Mouse (Mus musculus) liver, embryonic 14.5 days (tissue): Measurements from ENCODE around the gene Ctsg. TPM values are rescaled to one million over a fixed set of nuclear protein-coding genes. Genes with fewer than 3 reads are reported as not detected.
"Not testable (repeated sequence)": the region's sequence is repeated elsewhere in the genome, so short reads cannot be mapped to it uniquely, and the experiment has no call there.

Experiments
- ATAC-seq: fragments of 200-750 bp; cut with Nextera tagmentation; 2 replicates; pipeline ENCODE4 v1.8.0; 2017; ENCODE audit warnings: moderate number of reproducible peaks, mild to moderate bottlenecking, moderate library complexity; ENCODE audit not compliant: insufficient read depth
- DNase-seq, 3 experiments: peaks; one replicate each; pipeline ENCODE4 v3.0.0-alpha.2; 2012 to 2013; ENCODE audit warnings: low read depth in 3 of 3, low spot score in 3 of 3
- H3K27ac ChIP-seq: fragments of 300-500 bp; sonication (generic); 2 replicates; pipeline ENCODE4 v1.5.1; 2014; ENCODE audit warnings: moderate library complexity, mild to moderate bottlenecking, control low read depth, inconsistent platforms
- H3K27me3 ChIP-seq: fragments of 300-500 bp; sonication (generic); 2 replicates; pipeline ENCODE4 v1.6.1; 2014; ENCODE audit warnings: mild to moderate bottlenecking, low read length, moderate library complexity; ENCODE audit not compliant: control insufficient read depth, insufficient read depth
- H3K36me3 ChIP-seq: fragments of 300-500 bp; sonication (generic); replicated peaks from 2 replicates; pipeline ENCODE4 v1.6.1; 2014; ENCODE audit warnings: low read depth; ENCODE audit not compliant: control insufficient read depth, insufficient read depth
- H3K4me1 ChIP-seq, 2 experiments: fragments of 200-500 bp in 1 of 2; fragments of 300-500 bp in 1 of 2; sonication (generic) in 1 of 2; replicated peaks; 2 replicates each; pipeline ENCODE4 v1.6.1; 2012 to 2014; ENCODE audit warnings: antibody characterized with exemption in 1 of 2, inconsistent platforms in 1 of 2, low read length in 1 of 2; ENCODE audit not compliant: control insufficient read depth in 2 of 2, insufficient read depth in 2 of 2
- H3K4me2 ChIP-seq: fragments of 300-500 bp; sonication (generic); 2 replicates; pipeline ENCODE4 v1.6.1; 2014; ENCODE audit warnings: low read depth, mild to moderate bottlenecking, control low read depth, moderate library complexity
- H3K4me3 ChIP-seq, 2 experiments: fragments of 200-500 bp in 1 of 2; fragments of 300-500 bp in 1 of 2; sonication (generic) in 1 of 2; 2 replicates each; pipeline ENCODE4 v1.5.1; 2012 to 2014; ENCODE audit warnings: low read depth in 2 of 2, low read length in 2 of 2, mild to moderate bottlenecking in 2 of 2, control low read depth in 1 of 2, inconsistent platforms in 1 of 2, moderate library complexity in 1 of 2; ENCODE audit not compliant: insufficient read depth in 1 of 2
- H3K9ac ChIP-seq: fragments of 300-500 bp; sonication (generic); replicated peaks from 2 replicates; pipeline ENCODE4 v1.6.1; 2014; ENCODE audit warnings: mild to moderate bottlenecking, control low read depth, moderate library complexity
- H3K9me3 ChIP-seq: fragments of 300-500 bp; sonication (generic); 2 replicates; pipeline ENCODE4 v1.6.1; 2016; ENCODE audit warnings: low read length, mixed read lengths; ENCODE audit not compliant: control insufficient read depth
- CTCF ChIP-seq: IDR thresholded peaks from 2 replicates; pipeline ENCODE4 v1.5.1; 2016; ENCODE audit warnings: antibody characterized with exemption, low read depth, control low read depth
- EP300 ChIP-seq: IDR thresholded peaks from 2 replicates; pipeline ENCODE4 v1.6.1; 2016; ENCODE audit warnings: antibody characterized with exemption, low read depth
- WGBS: fragments of 180-500 bp; shearing (Covaris S2); extraction: QIAGEN DNeasy Blood & Tissue Kit; methylation state at CpG from one replicate; pipeline ENCODE4 v1.1.7; 2014; ENCODE audit not compliant: insufficient replicate concordance; 5-methylcytosine and 5-hydroxymethylcytosine counted together
- polyA plus RNA-seq, 2 experiments: library from polyadenylated mRNA; depleted of rRNA in 1 of 2; stranded (reverse) in 1 of 2; unstranded in 1 of 2; fragments of >200 nt; fragmentation: Nextera tagmentation in 1 of 2; extraction: Ambion mirVana in 1 of 2; gene quantifications; 2 replicates each; pipeline versions ENCODE4 v1.2.1 to v1.2.3; 2012 to 2014

Ctsg gene
- polyA plus RNA-seq (2012; rRNA removed), result 32.2 and 32.6 TPM in 2 replicates
- 27.1 and 48.4 TPM in 2 replicates for polyA plus RNA-seq (2014; fragmentation: Nextera tagmentation; extraction: Ambion mirVana)

DNA sequence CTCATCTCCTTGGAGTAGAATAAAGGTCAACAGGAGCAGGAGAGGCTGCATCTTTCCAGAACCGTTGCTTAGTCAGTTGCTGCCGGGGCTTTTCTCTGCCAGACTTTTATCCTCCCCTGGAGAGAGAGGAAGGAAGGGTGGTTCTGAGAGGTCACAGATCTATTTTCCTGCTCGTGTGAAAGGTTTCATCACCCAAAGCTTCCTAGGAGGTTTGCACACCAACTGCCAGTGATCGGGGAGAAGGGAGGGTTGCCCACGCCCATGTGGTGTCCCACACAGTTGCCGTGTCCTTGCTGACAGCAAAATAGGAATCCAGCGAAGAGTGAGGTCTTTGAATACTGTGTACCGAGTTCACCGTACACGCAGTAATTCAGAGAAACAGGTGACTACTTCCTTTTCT, at the start of gene Ctsg:
Ctsg (minus strand) TSS at position 189 of the 400 bp plus-strand sequence.
- Histone ChIP-seq H3K9ac (no peak within 1 kb of the TSS), H3K9me3 (no peaks in the 10 kb centered on the region), H3K27me3 (no peaks in the 10 kb centered on the region), H3K27ac (no peak within 1 kb of the TSS), H3K36me3 (no peaks in the 10 kb centered on the region), H3K4me1 (no peaks in the 10 kb centered on the region), H3K4me3 (no peak within 1 kb of the TSS; a peak in 1 of 4 replicates), H3K4me2 (no peak within 1 kb of the TSS)
- TF ChIP-seq CTCF, result no peak
- no peak for TF ChIP-seq EP300
- WGBS, result 44% methylated on average over 10 of the region's 10 CpGs
- no peak for ATAC-seq
- DNase-seq, result no peak

DNA sequence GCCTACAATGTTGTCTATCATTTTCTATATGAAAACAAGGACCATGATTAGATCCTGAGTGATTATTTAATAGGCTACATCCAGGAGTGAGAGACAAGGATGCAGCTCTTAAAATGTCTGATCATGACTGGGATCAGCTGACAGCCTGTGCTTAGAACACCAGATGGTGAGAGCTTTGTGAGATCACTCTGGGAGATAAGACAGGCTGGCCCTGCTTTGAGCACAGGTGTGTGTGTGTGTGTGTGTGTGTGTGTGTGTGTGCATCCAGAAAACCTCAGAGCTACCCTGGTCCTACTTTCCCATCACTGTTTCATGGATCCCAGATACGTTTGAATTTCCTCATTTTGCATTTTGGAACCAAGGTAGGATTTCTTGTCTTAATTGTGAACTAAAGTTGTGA, 31.3 kb upstream of the Ctsg start:
- not testable (repeated sequence) for H3K27ac ChIP-seq, ATAC-seq, H3K27me3 ChIP-seq, H3K9ac ChIP-seq, DNase-seq, H3K36me3 ChIP-seq, H3K4me1 ChIP-seq, H3K4me3 ChIP-seq, H3K4me2 ChIP-seq, H3K9me3 ChIP-seq
- 43% methylated on average over 1 of the region's 1 CpGs for WGBS

DNA sequence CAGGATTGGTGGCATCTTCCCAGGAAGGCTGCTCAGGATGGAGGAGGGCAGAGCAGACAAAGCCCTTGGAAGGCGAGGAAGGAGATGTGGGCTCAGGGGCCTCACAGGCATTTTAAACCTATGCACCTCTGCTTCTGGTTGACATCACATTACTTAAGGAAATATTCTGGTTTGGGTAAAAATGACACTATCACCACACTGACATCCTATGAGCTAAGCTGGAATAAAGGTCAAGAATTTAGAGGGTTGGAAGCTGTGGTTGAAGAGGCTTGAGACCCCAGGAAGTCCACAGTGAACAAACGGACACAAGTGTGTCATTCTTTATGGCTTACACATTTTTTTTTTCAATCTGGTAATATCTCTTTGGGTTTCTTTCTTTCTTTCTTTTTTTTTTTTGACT, 30.1 kb upstream of the Ctsg start, which contains the start of gene Gzmd:
Gzmd (minus strand) TSS at position 101 of the 400 bp plus-strand sequence.
- not testable (repeated sequence) for H3K27ac ChIP-seq, H3K36me3 ChIP-seq, ATAC-seq, H3K4me3 ChIP-seq, H3K9ac ChIP-seq, H3K9me3 ChIP-seq, DNase-seq, H3K4me1 ChIP-seq, H3K4me2 ChIP-seq, H3K27me3 ChIP-seq
- WGBS, result 38% methylated on average over 2 of the region's 2 CpGs

DNA sequence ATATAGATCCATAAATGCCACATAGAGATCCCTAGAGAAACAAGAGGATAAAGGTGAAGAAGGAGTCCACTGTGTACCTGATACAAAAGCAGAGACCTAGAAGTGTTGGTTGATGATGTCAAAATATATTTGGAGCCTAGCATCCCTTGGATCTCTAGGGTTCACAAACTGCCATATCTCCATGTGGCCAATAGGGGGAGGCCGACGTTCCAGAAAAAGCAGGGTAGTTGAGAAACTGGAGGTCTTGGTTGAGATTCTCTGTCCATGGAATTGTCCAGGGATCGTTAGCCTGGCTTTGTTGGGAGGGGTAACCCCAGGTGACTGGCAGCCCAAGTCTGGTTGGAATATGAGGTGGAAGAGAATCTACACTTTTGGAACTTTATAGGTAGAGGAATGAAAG, 26.0 kb upstream of the Ctsg start:
- Histone ChIP-seq H3K9ac (no peak overlapping the region), H3K27me3 (no peaks in the 10 kb centered on the region), H3K36me3 (no peaks in the 10 kb centered on the region), H3K4me3 (no peak overlapping the region), H3K4me2 (no peak overlapping the region), H3K27ac (no peak overlapping the region), H3K9me3 (no peaks in the 10 kb centered on the region), H3K4me1 (no peaks in the 10 kb centered on the region)
- TF ChIP-seq EP300 (no peak), CTCF (peak; percentile 52)
- 27% methylated on average over 3 of the region's 3 CpGs for WGBS
- no peak for DNase-seq
- ATAC-seq, result no peak

DNA sequence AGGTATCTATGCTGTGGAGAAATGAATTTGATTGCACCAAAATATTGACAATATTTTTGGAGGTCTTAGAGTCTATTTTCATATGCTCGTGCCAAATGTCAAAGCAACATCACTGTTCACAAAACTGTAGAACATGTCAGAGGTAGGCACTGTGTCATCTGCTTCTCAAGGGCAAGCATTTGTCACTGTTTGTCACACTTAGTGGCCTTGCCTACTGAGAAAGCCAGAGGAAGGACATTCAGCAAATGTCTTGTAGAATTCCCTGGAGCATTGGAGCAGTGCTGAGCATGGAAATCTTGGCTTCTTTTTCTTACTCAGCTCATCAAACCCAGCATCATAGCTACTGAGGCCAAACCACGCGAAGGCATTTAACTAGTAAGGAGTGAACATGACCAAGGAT, 21.1 kb upstream of the Ctsg start:
- ATAC-seq (no peak), DNase-seq (no peak)
- Histone ChIP-seq H3K9me3 (no peaks in the 10 kb centered on the region), H3K4me1 (no peaks in the 10 kb centered on the region), H3K27me3 (no peaks in the 10 kb centered on the region), H3K9ac (no peak overlapping the region), H3K4me2 (no peak overlapping the region), H3K4me3 (no peak overlapping the region), H3K36me3 (no peaks in the 10 kb centered on the region), H3K27ac (no peak overlapping the region)
- TF ChIP-seq EP300 (no peak), CTCF (no peak)
- WGBS, result 62% methylated on average over 3 of the region's 3 CpGs

DNA sequence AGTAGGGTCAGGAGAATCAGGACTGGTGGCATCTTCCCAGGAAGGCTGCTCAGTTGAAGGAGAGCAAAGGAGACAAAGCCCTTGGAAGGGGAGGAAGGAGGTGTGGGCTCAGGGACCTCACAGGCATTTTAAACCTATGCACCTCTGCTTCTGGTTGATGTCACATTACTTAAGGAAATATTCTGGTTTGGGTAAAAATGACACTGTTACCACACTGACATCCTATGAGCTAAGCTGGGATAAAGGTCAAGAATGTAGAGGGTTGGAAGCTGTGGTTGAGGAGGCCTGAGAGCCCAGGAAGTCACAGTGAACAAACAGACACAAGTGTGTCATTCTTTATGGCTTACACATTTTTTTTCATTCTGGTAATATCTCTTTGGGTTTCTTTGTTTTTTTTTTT, 18.2 kb upstream of the Ctsg start, which contains the start of gene Gzme:
Gzme (minus strand) TSS at position 101 of the 400 bp plus-strand sequence.
- no peak within 1 kb of the TSS for H3K27ac ChIP-seq
- H3K4me3 ChIP-seq, result no peak within 1 kb of the TSS
- no peak within 1 kb of the TSS for H3K9ac ChIP-seq
- H3K9me3 ChIP-seq, result no peaks in the 10 kb centered on the region
- no peak for TF ChIP-seq CTCF
- TF ChIP-seq EP300, result no peak
- DNase-seq (no peak), ATAC-seq (no peak)
- no peaks in the 10 kb centered on the region for H3K4me1 ChIP-seq
- no peaks in the 10 kb centered on the region for H3K27me3 ChIP-seq
- H3K36me3 ChIP-seq, result no peaks in the 10 kb centered on the region
- H3K4me2 ChIP-seq, result no peak within 1 kb of the TSS

DNA sequence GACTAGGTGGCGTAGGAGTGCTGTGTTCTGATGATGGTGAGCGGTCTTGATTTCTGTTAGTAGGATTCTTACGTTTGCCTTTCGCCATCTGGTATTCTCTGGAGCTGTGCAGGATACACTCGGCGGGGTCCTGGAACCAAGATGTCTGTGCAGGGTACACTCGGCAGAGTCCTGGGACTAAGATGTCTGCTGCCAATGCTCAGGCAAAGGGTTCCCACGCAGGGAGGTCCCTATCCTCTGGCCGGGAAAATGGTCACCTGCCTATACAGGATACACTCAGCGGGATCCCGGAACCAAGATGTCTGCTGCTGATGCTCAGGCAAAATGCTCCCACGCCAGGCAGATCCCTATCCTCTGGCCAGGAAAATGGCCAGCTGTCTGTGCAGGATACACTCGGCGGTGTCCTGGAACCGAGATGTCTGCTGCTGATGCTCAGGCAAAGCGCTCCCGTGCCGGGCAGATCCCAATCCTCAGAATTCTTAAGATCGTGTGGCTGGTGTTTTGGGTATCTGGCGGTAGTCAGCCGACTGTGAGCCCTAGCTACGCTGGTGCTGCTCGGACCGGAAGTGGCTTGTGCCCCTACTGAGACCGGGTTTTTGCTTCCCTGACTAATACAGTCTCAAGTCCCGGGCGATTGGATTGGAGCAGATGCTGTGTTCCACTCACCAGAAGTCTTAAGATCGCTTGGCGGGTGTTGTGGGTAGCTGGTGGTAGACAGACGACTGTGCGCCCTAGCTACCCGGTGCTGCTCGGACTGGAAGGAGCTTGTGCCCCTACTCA, 13.3 kb upstream of the Ctsg start:
- not testable (repeated sequence) for DNase-seq, H3K4me1 ChIP-seq, H3K36me3 ChIP-seq, H3K27ac ChIP-seq, H3K9me3 ChIP-seq, H3K4me3 ChIP-seq, H3K9ac ChIP-seq, ATAC-seq, H3K27me3 ChIP-seq, H3K4me2 ChIP-seq
- WGBS, result 69% methylated on average over 33 of the region's 33 CpGs
